Mouse (Mus musculus): ENCODE data around the gene Fbxl18.
A peak's percentile ranks its signal among the peaks of the same experiment; 100 is the strongest.

Gene Fbxl18

DNA sequence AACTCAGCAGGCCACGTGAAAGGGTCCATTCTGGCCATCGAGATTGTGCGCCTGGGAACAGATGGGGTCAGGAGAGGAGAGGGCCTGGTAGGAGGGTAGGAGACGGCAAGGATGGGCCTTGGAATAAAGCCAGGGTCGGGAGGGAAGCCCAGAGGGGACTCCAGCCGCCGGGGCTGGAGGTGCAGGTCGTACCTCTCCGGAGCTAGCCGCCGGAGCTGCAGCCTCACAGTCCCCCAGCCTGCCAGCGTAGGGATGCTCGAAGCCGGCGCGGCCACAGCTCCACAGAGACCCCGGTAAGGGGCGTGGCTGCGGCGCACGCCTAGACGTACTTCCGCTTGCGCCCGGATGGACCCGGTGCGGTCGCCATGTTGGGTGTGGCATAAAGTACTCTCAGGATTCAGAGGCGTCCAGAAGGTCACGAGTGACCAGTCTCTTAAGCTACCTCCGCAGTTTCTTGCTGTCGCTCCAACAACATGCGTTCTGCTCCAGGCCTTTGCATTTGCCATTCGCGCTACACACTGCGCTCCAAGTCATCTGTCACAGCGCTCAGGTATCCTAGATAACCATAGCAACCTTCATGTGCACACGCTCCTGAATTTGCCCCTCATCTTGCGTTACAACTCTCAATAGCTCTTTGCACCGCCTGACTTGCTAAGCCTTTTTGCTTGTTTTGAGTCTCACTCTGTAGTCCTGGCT is at the start of gene Fbxl18:
Fbxl18 (minus strand) TSS at position 504 of the 696 bp plus-strand sequence.
- DNase-seq, result peak; percentile 96

- no peak for DNase-seq
These were observed 45.2 kb upstream of the Fbxl18 start for GRCm38 (mm10) chr5:142940393-142940792.

GRCm38 (mm10) chr5:142937956-142938727 is 42.9 kb upstream of the Fbxl18 start:
- DNase-seq, result peak; percentile 62

DNA sequence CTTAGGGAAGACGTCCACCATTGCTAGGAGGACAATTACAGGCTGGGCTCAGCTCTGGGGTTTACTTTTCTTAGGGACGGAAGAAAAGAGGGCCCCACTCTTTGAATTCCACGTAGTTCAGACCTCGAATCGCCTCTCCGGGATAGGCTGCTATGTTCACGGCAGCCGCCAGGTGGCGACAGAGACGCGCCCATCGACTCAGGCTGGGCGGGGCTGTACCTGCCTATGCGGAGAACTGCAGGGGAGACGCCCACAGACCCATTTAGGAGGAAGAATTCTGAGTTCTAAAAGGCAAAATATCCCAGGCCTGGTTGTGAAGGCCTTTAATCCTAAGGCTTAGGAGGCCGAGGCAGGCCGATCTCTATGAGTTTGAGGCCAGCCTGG is 41.1 kb upstream of the Fbxl18 start:
- DNase-seq, result peak; percentile 87

DNA sequence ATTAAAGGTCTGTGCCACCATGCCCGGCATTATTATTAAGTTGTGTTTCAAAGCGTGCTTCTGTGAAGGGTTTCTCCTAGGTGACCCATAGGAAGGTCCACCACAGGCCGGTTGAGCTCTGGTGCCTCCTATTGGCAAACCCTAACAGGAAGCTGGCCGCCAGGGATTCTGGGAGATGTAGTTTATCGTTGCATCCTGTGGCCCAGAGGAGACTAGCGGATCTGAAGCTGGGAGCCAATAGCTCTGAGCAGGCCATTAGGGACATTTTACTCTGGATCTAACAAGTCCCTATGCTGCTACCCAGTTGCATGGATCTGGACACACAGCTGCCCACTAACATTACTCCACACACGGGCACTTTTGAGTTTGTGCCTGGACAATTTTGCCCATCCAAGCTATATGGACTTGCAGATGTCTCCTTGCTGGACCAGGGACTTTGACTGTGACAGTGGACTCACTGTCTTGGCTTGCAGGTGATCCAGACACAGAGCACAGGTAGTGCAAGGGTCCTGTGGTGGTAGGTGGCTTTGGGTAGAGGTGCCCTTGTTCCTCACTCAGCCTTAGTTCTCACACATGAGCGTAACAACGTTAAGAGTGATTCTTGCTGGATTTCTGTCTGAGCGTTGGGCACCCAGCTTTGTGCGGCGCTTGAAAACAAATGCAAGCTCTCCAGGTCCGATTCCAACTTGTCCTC is 40.6 kb upstream of the Fbxl18 start:
- DNase-seq, result peak; percentile 95

DNA sequence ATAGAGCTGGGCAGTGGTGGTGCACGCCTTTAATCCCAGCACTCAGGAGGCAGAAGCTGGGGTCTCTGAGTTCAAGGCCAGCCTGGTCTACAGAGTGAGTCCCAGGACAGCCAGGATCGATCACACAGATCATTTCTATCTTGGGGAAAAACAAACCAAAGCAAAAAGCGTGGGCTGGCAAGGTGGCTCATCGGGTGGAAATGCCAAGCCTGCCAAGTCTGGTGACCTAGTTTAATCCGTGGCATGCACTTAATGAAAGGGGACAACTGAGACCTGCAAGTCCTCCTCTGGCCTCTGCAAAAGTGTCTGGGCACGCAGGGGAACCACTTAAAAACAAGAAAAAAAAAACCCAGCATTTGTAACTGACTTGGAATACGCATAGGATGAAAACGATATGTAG is 37.5 kb upstream of the Fbxl18 start:
- DNase-seq, result no peak

DNA sequence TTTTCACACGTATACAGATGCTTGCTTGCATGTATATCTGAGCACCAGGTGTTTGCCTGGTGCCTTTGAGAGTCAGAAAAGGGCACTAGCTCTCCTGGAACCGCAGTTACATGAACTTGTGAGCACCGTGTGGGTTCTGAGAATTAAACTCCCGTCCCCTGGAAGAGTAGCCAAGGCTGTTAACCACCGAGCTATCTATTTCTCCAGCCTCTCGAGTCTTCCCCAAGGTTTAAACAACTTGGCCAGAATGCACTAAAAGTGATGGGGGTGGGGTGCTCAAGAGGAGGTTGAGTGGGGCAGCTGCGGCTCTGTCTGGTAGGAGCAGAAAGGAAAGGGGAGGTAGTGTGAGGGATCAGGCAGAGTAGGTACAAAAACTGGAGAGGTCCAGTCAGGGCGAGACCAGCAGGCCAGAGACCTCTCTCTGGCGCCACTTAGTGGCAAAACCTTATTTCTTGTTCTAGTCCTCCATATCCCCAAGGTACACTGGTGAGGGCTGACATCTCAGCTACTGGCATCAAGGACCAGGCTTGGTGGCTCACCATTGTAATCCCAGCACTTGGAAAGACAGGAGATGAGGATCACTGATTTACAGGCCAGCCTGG is 37.0 kb upstream of the Fbxl18 start:
- DNase-seq, result peak; percentile 97

GRCm38 (mm10) chr5:142931241-142931745 is 36.1 kb upstream of the Fbxl18 start:
- no peak for DNase-seq

GRCm38 (mm10) chr5:142929400-142929752 is 34.2 kb upstream of the Fbxl18 start:
- no peak for DNase-seq

GRCm38 (mm10) chr5:142928749-142929399 is 33.7 kb upstream of the Fbxl18 start:
- peak; percentile 93 for DNase-seq

- DNase-seq, result no peak
These were observed 32.2 kb upstream of the Fbxl18 start for GRCm38 (mm10) chr5:142927341-142927930.

- DNase-seq, result no peak
These were observed 31.7 kb upstream of the Fbxl18 start for GRCm38 (mm10) chr5:142926940-142927228.

- DNase-seq, result peak; percentile 80
These were observed 31.2 kb upstream of the Fbxl18 start for GRCm38 (mm10) chr5:142926204-142926939.

GRCm38 (mm10) chr5:142924336-142924959 is 29.2 kb upstream of the Fbxl18 start:
- no peak for DNase-seq

GRCm38 (mm10) chr5:142923781-142924180 is 28.6 kb upstream of the Fbxl18 start:
- DNase-seq, result no peak

GRCm38 (mm10) chr5:142922251-142922650 is 27.0 kb upstream of the Fbxl18 start:
- no peak for DNase-seq

DNA sequence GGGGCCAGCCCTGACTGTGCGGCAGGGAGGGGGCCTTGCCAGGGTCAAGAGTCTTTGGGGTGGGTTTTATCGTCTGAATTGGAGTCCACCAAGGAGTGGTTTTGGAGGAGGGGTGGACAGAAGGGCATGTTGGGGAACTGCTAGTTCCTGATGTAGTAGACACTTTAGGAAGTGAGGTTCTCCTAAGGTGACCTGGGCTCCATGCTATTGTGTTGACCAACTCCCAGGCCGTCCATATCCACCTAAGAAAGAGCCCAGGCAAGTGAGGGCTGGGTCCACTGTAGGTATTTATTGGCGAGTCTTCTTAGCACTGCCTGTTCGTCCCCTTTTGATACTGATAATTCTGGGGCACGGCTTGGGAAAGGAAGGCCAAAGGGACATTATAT is 25.8 kb upstream of the Fbxl18 start:
- no peak for DNase-seq

- DNase-seq, result peak; percentile 95
These were observed 25.3 kb upstream of the Fbxl18 start for GRCm38 (mm10) chr5:142920311-142921073.

DNA sequence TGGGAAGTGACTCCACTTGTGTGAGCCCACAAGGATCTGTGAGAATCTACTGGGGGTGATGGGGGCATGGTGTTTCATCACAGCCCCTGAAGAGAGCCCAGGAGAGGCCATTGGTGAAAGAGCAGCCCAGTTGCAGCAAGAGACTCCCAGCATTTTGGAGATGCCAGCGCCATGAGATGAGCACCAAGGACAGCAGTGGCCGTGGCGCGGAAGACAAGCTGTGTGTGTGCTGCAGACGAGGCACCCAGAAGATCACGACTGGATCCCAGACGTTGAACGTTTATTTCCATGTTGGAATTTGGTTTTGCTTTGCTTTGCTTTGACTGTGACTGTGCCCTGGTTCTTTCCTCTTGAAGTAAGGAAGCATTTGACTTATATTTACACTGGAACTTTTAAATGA is 22.2 kb upstream of the Fbxl18 start:
- DNase-seq, result no peak

DNA sequence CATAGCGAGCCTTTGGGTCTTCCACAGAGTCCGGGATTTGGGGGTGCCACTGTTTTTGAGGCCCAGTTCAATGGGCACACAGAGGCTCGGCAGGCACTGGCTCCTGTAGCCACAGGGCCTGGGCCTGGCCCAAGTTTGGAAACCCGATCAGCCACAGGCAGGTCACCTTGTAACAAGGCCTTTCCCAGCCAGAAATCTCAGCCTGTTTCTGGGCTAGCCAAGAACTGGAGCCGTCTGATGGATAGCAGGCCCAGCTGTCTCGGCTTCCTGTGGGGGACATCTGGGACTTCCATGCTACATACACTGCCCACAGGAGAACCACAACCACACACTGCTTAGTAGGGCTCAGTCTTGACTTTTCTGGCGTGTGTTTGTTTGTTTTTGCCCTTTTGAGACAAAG is 21.4 kb upstream of the Fbxl18 start:
- no peak for DNase-seq

Data from lung, postnatal 36 days (tissue).